Mouse (Mus musculus): ENCODE data around the gene Irx2. TPM values are rescaled to one million over a fixed set of nuclear protein-coding genes. Genes with fewer than 3 reads are reported as not detected.
A peak's percentile ranks its signal among the peaks of the same experiment; 100 is the strongest.

Gene Irx2
- total RNA-seq (2021), result not detected
- long read RNA-seq, experiment 1, result 0 reads
- long read RNA-seq, experiment 2, result 0 reads

GRCm38 (mm10) chr13:72628462-72628916, at the start of gene Irx2:
TSS of gene Irx2 (plus strand) at chr13:72628820.
- peak; percentile 68 for DNase-seq (ENCODE audit: low spot score)

GRCm38 (mm10) chr13:72581276-72581675, 47.3 kb upstream of the Irx2 start:
- no peak for DNase-seq (ENCODE audit: low spot score)

GRCm38 (mm10) chr13:72592526-72592925, 36.1 kb upstream of the Irx2 start:
- no peak for DNase-seq (ENCODE audit: low spot score)

- no peak for DNase-seq (ENCODE audit: low spot score)
Measured at GRCm38 (mm10) chr13:72593310-72593709, 35.3 kb upstream of the Irx2 start.

- no peak for DNase-seq (ENCODE audit: low spot score)
Measured at GRCm38 (mm10) chr13:72593710-72594111, 34.9 kb upstream of the Irx2 start.

GRCm38 (mm10) chr13:72599254-72599653, 29.4 kb upstream of the Irx2 start:
- no peak for DNase-seq (ENCODE audit: low spot score)

- DNase-seq (ENCODE audit: low spot score), result no peak
Measured at GRCm38 (mm10) chr13:72608706-72609105, 19.9 kb upstream of the Irx2 start.

GRCm38 (mm10) chr13:72610277-72610676, 18.3 kb upstream of the Irx2 start:
- DNase-seq (ENCODE audit: low spot score), result no peak

- DNase-seq (ENCODE audit: low spot score), result no peak
Measured at GRCm38 (mm10) chr13:72623926-72624846, 4.4 kb upstream of the Irx2 start.

- no peak for DNase-seq (ENCODE audit: low spot score)
Measured at GRCm38 (mm10) chr13:72624847-72625170, 3.8 kb upstream of the Irx2 start.

- no peak for DNase-seq (ENCODE audit: low spot score)
Measured at GRCm38 (mm10) chr13:72625236-72625950, 3.2 kb upstream of the Irx2 start.

GRCm38 (mm10) chr13:72627391-72628321, 964 bp upstream of the Irx2 start:
- DNase-seq (ENCODE audit: low spot score), result no peak

- no peak for DNase-seq (ENCODE audit: low spot score)
Measured at GRCm38 (mm10) chr13:72628935-72629631, 463 bp downstream of the Irx2 start.

GRCm38 (mm10) chr13:72629806-72630205, 1.2 kb downstream of the Irx2 start:
- DNase-seq (ENCODE audit: low spot score), result no peak

GRCm38 (mm10) chr13:72630501-72631372, 2.1 kb downstream of the Irx2 start:
- no peak for DNase-seq (ENCODE audit: low spot score)

GRCm38 (mm10) chr13:72631373-72632021, 2.9 kb downstream of the Irx2 start:
- DNase-seq (ENCODE audit: low spot score), result no peak

GRCm38 (mm10) chr13:72632361-72632760, 3.7 kb downstream of the Irx2 start:
- no peak for DNase-seq (ENCODE audit: low spot score)

GRCm38 (mm10) chr13:72633097-72633496, 4.5 kb downstream of the Irx2 start:
- no peak for DNase-seq (ENCODE audit: low spot score)

GRCm38 (mm10) chr13:72634752-72635315, 6.2 kb downstream of the Irx2 start:
- DNase-seq (ENCODE audit: low spot score), result no peak

All from gastrocnemius, adult 18-20 months (tissue).